Mouse (Mus musculus) large intestine, adult 2 months (tissue): ENCODE results near the gene Mcpt4. TPM values are rescaled to one million over a fixed set of nuclear protein-coding genes. Genes with fewer than 3 reads are reported as not detected.
"Not testable (repeated sequence)": the region's sequence is repeated elsewhere in the genome, so short reads cannot be mapped to it uniquely, and the experiment has no call there.

ENCODE experiments used
- DNase-seq: peaks from one replicate; pipeline ENCODE4 v3.0.0-alpha.2; 2012; ENCODE audit warnings: low read depth, low spot score
- WGBS: fragments of 180-500 bp; shearing (Covaris S2); methylation state at CpG from one replicate; pipeline ENCODE4 v1.1.7; 2018; 5-methylcytosine and 5-hydroxymethylcytosine counted together
- polyA plus RNA-seq: library from polyadenylated mRNA; depleted of rRNA; stranded (reverse); fragments of >200 nt; gene quantifications from 2 replicates; pipeline ENCODE4 v1.2.3, GENCODE M21; 2012; rRNA removed

Gene Mcpt4
- 0.10 and 0.30 TPM in 2 replicates for polyA plus RNA-seq

GRCm38 (mm10) chr14:56062213-56062612 is at the start of gene Mcpt4:
Gene Mcpt4, minus strand, starts transcription at chr14:56062313.
- DNase-seq = not testable (repeated sequence)
- 51% methylated on average over 3 of the region's 3 CpGs for WGBS

DNA sequence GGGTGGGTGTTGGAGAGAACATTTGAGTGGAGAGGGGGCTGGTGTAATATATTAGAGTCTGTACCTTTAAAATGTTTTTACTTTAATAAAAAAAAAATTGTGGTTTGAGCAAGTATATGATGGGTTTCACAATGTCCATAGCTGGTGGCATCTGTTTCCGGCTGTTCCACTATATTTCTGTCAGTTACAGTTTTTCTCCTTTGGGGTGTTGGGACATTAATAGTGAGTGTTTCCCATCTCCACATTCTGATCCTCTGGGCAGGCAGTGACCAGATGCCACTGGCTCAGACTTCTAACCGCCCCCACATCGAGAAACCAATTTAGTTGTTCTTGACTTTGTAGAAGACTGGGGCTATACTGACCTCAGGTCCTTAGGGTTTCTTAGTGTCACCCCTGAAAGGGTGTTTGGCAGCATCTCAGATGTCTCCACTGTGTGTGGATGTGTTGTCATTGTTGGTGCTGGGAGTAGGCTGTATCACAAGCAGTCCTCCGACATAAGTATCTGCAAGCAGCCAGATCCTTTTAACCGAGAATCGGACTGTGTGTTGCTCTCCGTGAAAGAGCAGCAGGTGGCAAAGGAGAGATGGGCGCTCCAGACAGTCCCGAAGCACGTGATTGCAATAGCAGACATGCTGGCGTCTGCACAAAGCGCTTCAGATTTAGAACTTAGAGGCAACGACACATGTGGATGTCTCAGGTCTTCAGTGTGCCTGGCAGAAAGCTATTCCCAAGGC is 43.5 kb upstream of the Mcpt4 start:
- no peak for DNase-seq
- WGBS = 77% methylated on average over 13 of the region's 13 CpGs

DNA sequence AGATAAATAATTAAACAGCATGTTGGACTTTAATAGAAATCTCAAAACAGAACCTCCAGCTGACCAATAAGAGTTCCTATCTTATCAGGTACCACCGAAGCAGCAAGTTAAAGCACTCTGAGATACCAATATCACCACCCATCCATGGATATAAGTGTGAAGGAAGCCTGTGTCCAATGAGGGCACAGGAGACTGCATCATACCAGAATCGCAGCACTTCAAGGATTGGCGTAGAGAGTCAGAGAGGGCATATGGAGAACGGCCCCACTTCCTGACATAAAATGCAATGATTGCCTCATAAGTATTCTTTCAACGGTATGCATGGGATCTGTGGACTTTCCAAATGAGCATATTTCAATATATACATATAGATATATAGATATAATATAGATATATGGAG is 42.9 kb upstream of the Mcpt4 start:
- DNase-seq = no peak
- 65% methylated on average over 5 of the region's 5 CpGs for WGBS

GRCm38 (mm10) chr14:56103452-56103851 is 41.3 kb upstream of the Mcpt4 start:
- WGBS = 61% methylated on average over 3 of the region's 3 CpGs
- DNase-seq = no peak

DNA sequence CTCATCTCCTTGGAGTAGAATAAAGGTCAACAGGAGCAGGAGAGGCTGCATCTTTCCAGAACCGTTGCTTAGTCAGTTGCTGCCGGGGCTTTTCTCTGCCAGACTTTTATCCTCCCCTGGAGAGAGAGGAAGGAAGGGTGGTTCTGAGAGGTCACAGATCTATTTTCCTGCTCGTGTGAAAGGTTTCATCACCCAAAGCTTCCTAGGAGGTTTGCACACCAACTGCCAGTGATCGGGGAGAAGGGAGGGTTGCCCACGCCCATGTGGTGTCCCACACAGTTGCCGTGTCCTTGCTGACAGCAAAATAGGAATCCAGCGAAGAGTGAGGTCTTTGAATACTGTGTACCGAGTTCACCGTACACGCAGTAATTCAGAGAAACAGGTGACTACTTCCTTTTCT is 40.3 kb upstream of the Mcpt4 start, which contains the start of gene Ctsg:
TSS of gene Ctsg (minus strand) at position 189 of the 400 bp plus-strand sequence.
- 47% methylated on average over 10 of the region's 10 CpGs for WGBS

GRCm38 (mm10) chr14:56098940-56099339 is 36.8 kb upstream of the Mcpt4 start:
- DNase-seq = no peak
- WGBS = 78% methylated on average over 4 of the region's 4 CpGs

More for the DNA sequence above, 40.3 kb upstream of the Mcpt4 start, which contains the start of gene Ctsg:
- DNase-seq = no peak

DNA sequence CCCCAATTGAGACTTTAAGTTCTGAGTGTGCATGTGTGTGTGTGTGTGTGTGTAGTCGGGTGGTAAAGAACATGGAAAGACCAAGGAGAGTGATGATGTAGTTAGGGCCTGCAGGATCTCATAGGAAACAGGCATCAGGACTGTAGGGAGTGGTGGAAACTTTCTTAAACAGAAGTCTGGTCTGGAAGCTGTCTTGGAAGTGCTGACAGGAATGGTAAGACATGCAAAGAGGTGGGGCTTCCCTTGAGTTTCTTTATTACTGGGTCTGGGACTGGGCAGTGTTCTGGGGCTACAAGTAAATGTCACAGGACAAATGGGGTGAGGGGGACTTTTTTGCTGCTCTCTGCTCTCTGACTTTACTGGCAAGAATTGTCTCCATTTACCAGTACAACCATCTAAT is 35.5 kb upstream of the Mcpt4 start:
- WGBS = 74% methylated on average over 1 of the region's 1 CpGs
- no peak for DNase-seq

DNA sequence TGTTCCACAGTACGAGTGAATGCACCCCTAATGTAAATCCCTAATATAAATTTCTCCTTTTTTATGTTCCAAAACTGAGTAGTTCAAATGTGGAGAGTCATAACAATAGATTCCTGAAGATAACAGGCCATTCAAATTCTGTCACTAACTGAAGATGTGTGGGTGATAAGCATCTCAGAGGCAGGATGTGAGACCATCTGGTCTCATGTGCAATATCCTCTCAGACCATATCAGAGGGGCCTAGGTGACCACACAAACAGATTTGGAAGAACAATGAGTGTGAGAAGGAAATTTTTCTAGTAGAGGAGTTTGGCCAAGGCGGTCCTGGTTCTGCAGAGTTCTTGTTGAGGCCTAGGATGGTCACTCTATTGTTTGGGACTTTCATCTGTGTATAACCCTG is 31.2 kb upstream of the Mcpt4 start:
- no peak for DNase-seq
- 68% methylated on average over 2 of the region's 2 CpGs for WGBS

DNA sequence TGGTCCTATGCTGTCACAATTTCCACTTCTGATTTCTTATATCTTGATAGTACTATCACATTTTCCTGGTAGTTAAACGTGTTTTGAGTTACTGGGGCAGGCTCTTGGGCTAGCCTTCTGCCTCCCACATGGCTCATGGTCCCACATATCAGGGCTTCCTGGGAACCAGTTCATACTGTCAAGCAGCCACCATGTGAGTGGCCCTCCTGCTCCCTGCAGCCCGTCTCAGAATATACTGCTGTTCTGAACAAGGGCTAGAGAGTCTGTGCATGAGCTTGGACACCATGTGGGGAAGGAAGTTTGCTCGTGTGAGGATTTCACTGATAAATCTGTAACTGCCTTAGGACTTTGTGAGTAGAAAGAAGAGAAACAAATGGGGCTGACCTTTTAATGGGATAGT is 24.6 kb upstream of the Mcpt4 start:
- no peak for DNase-seq
- WGBS = 69% methylated on average over 3 of the region's 3 CpGs

DNA sequence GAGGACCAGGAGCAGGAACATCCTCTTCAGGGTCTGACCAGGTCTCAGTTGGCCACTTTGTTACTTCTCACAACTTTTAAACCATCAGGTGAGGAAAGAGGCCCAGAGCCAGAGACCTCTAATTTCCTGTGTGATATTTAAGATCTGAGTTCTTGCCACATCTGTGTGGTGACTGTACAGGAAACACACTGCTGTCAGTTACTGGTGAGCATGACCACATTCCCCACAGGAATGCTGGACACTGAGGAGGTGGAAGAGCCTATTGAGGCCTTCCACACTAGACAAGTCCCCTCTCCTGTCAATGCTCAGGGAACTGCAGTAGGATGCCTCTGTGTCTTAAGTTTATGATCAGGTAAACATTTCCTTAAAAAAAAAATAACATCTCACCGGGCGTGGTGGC is 23.1 kb upstream of the Mcpt4 start, which contains the start of gene Mcpt8:
TSS of gene Mcpt8 (minus strand) at position 107 of the 400 bp plus-strand sequence.
- DNase-seq = no peak
- WGBS = 76% methylated on average over 2 of the region's 2 CpGs

GRCm38 (mm10) chr14:56082016-56082415 is 19.9 kb upstream of the Mcpt4 start:
- no peak for DNase-seq
- WGBS = 86% methylated on average over 4 of the region's 4 CpGs

GRCm38 (mm10) chr14:56057722-56058121 is 4.4 kb downstream of the Mcpt4 start:
- no peak for DNase-seq
- 63% methylated on average over 4 of the region's 4 CpGs for WGBS

DNA sequence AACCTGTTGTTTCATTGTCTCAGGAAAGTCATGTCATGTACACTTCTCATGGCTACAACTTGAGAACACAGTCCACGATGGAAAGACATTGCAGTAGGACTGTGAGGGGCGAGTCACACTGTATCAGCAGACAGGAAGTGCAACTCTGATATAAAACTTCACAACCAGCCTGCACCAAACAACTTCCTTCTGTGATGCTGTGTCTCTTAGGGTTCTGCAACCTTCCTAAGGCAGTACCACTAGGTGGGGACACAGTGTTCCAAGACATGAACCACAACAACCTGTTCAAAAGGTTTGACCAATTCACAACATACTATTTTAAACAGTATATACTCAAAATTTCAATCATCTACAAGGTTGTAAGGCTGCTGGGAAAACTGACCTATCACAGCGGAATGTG is 6.7 kb downstream of the Mcpt4 start:
- 57% methylated on average over 3 of the region's 3 CpGs for WGBS
- no peak for DNase-seq

DNA sequence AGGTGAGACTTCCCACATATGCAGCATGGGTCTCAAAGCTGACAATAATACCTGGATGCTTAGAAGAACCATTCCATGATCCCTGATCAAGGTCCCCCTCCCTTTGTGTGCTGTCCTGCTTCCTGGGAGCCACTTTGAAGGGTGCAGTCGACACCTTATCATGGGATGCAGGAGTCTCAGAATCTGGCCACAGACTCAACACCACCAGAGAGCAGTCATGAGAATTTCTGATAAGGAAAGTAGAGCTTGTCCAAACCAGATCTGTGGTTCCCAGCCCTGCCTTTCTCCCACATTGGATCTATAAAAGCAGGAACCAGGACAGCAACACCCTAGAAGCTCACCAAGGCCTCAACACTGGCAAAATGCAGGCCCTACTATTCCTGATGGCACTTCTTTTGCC is 20.3 kb downstream of the Mcpt4 start, which contains the start of gene Mcpt2:
TSS of gene Mcpt2 (plus strand) at position 250 of the 400 bp plus-strand sequence.
- DNase-seq = not testable (repeated sequence)
- WGBS = 71% methylated on average over 1 of the region's 1 CpGs

DNA sequence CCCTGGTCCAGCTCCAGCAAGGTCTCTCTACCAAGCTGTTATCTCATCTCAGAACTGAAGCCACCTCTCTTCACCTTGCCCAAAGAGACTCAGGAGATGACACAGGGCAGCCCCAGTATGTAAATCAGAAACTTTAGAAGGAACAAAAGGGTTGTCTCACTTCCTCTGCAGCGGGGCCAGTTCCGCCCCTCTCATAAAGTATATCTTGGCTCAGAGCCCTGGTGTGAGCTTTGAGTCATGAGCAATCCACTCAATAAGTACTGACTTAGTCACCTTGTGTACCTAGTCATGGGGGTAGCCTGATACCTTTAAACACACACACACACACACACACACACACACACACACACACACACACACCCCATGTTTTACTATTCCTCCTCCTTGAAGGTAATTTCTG is 27.7 kb downstream of the Mcpt4 start:
- peak; percentile 50 for DNase-seq
- 9% methylated on average over 2 of the region's 2 CpGs for WGBS

DNA sequence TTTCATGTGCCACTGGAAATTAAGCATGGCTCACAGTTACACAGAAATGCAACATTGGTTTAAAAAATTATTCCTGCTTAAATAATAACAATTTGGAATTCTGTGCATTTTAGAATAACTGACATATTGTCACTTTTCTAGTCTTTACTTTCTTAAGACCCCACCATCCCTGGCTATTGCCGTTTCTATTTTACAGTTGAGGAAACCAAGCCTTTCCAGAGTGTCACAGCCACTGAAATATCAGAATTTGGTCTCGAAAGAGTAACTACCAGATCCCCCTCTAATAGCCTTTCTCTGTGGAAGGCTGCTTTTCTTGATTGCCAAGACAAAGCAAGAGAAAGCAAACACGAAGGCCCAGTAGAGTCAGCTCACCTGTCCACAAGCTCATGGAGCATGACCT is 31.7 kb downstream of the Mcpt4 start, which contains the start of gene Mcpt9:
TSS of gene Mcpt9 (minus strand) at position 101 of the 400 bp plus-strand sequence.
- not testable (repeated sequence) for DNase-seq
- 58% methylated on average over 3 of the region's 3 CpGs for WGBS

GRCm38 (mm10) chr14:56021305-56021704 is 40.8 kb downstream of the Mcpt4 start:
- whole genome bisulfite sequencing = 60% methylated on average over 4 of the region's 4 CpGs
- DNase-seq = not testable (repeated sequence)

GRCm38 (mm10) chr14:56019446-56019845 is 42.7 kb downstream of the Mcpt4 start:
- 44% methylated on average over 1 of the region's 1 CpGs for WGBS
- no peak for DNase-seq

DNA sequence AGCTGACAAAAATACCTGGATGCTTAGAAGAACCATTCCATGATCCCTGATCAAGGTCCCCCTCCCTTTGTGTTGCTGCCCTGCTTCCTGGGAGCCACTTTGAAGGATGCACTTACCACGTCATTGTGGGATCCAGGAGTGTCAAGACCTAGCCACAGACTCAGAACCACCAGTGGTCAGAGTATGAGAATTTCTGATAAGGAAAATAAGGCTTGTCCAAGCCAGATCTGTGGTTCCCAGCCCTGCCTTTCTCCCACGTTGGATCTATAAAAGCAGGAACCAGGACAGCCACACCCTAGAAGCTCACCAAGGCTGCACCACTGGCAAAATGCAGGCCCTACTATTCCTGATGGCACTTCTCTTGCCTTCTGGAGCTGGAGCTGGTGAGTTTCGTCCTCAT is 44.4 kb downstream of the Mcpt4 start, which contains the start of gene Mcpt1:
TSS of gene Mcpt1 (plus strand) at position 301 of the 400 bp plus-strand sequence.
- not testable (repeated sequence) for DNase-seq
- WGBS = 65% methylated on average over 3 of the region's 3 CpGs

GRCm38 (mm10) chr14:56013924-56014323 is 48.2 kb downstream of the Mcpt4 start:
- 86% methylated on average over 2 of the region's 2 CpGs for WGBS
- no peak for DNase-seq

- 66% methylated on average over 3 of the region's 3 CpGs for WGBS
- no peak for DNase-seq
These were observed 49.0 kb downstream of the Mcpt4 start for GRCm38 (mm10) chr14:56013147-56013546.
